Mouse (Mus musculus): Measurements from ENCODE around the gene Nlgn1. TPM values are rescaled to one million over a fixed set of nuclear protein-coding genes. Genes with fewer than 3 reads are reported as not detected.

The Nlgn1 gene
- polyA plus RNA-seq, 1 experiment from 2014 or later = 1.6 TPM

DNA sequence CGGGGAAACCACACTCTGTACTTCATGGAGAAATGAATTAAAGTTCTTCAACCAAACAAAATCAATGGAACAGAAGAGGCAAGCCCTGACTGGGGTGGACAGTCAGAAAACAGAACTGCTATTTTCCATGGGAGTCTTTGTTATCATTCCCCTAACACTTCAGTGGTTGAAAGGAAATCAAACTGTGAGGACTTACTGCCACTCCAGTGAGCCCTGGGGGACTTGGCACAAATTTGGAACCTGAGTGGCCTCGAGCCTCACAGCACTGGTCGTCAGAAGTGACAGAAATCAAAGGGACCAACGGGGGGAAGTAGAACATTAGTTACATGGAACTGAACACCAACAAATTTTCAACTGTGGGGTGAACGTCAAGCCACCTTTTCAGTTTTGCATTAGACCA is 34.4 kb downstream of the Nlgn1 start:
- H3K4me3 ChIP-seq (replicated peaks) = no peak overlapping the region
- 58% methylated on average over 5 of the region's 5 CpGs for WGBS
- H3K4me1 ChIP-seq = no peaks in the 10 kb centered on the region
- ATAC-seq (replicated peaks; ENCODE audit: low FRiP score) = no peak
- H3K4me2 ChIP-seq = no peak overlapping the region
- no peak overlapping the region for H3K27ac ChIP-seq
- H3K36me3 ChIP-seq = no peaks in the 10 kb centered on the region
- no peak overlapping the region for H3K9ac ChIP-seq
- H3K9me3 ChIP-seq (replicated peaks) = no peaks in the 10 kb centered on the region
- no peaks in the 10 kb centered on the region for H3K27me3 ChIP-seq

- Histone ChIP-seq H3K4me1 (no peaks in the 10 kb centered on the region), H3K9ac (no peak overlapping the region), H3K36me3 (no peaks in the 10 kb centered on the region), H3K27ac (no peak overlapping the region), H3K4me3 (replicated peaks) (no peak overlapping the region), H3K9me3 (replicated peaks) (no peaks in the 10 kb centered on the region), H3K4me2 (no peak overlapping the region), H3K27me3 (no peaks in the 10 kb centered on the region)
- ATAC-seq (replicated peaks; ENCODE audit: low FRiP score) = no peak
- WGBS = 63% methylated on average over 4 of the region's 4 CpGs
Measured at GRCm38 (mm10) chr3:26270894-26271795, 61.1 kb downstream of the Nlgn1 start.

DNA sequence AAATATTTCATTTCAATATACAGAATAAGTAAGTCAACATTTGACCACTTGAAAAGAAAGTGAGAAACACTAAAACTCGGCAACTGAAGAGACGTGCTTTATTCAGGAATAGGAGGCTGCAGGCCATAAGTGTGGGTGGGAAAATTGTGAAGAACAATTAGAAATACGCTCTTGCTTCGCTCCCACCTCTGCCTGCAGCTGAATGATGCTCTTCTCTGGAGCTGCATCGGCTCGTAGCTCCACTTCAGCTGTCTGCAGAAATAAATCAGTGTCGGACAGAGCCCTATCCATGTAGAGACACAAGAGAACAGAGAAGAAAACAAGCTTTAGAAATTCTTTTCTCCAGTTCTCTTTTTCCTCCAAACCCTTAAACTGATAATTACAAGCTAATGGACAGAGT is 85.7 kb downstream of the Nlgn1 start:
- Histone ChIP-seq H3K4me3 (replicated peaks) (no peak overlapping the region), H3K4me2 (no peak overlapping the region), H3K27me3 (no peaks in the 10 kb centered on the region), H3K36me3 (no peaks in the 10 kb centered on the region), H3K9me3 (replicated peaks) (no peaks in the 10 kb centered on the region), H3K4me1 (no peaks in the 10 kb centered on the region), H3K27ac (no peak overlapping the region), H3K9ac (no peak overlapping the region)
- 73% methylated on average over 7 of the region's 7 CpGs for WGBS
- ATAC-seq (replicated peaks; ENCODE audit: low FRiP score) = no peak

- Histone ChIP-seq H3K9ac (no peak overlapping the region), H3K4me1 (no peaks in the 10 kb centered on the region), H3K27me3 (no peaks in the 10 kb centered on the region), H3K4me2 (no peak overlapping the region), H3K4me3 (replicated peaks) (no peak overlapping the region), H3K9me3 (replicated peaks) (no peaks in the 10 kb centered on the region), H3K36me3 (no peaks in the 10 kb centered on the region), H3K27ac (no peak overlapping the region)
- 68% methylated on average over 2 of the region's 2 CpGs for WGBS
- no peak for ATAC-seq (replicated peaks; ENCODE audit: low FRiP score)
Measured at GRCm38 (mm10) chr3:26243274-26243673, 89.0 kb downstream of the Nlgn1 start.

- H3K27ac ChIP-seq = no peak overlapping the region
- no peaks in the 10 kb centered on the region for H3K9me3 ChIP-seq (replicated peaks)
- H3K4me1 ChIP-seq = no peaks in the 10 kb centered on the region
- no peak overlapping the region for H3K9ac ChIP-seq
- H3K27me3 ChIP-seq = no peaks in the 10 kb centered on the region
- no peak for ATAC-seq (replicated peaks; ENCODE audit: low FRiP score)
- H3K36me3 ChIP-seq = no peaks in the 10 kb centered on the region
- WGBS = 83% methylated on average over 2 of the region's 2 CpGs
- H3K4me2 ChIP-seq = no peak overlapping the region
- H3K4me3 ChIP-seq (replicated peaks) = no peak overlapping the region
Measured at GRCm38 (mm10) chr3:26230006-26230405, 102.3 kb downstream of the Nlgn1 start.

- ATAC-seq (replicated peaks; ENCODE audit: low FRiP score) = no peak
- H3K36me3 ChIP-seq = no peaks in the 10 kb centered on the region
- H3K4me1 ChIP-seq = no peaks in the 10 kb centered on the region
- H3K27me3 ChIP-seq = no peaks in the 10 kb centered on the region
- no peaks in the 10 kb centered on the region for H3K9me3 ChIP-seq (replicated peaks)
- 48% methylated on average over 6 of the region's 6 CpGs for WGBS
- H3K4me2 ChIP-seq = no peak overlapping the region
- no peak overlapping the region for H3K27ac ChIP-seq
- no peak overlapping the region for H3K4me3 ChIP-seq (replicated peaks)
- H3K9ac ChIP-seq = no peak overlapping the region
Measured at GRCm38 (mm10) chr3:26228827-26229226, 103.4 kb downstream of the Nlgn1 start.

GRCm38 (mm10) chr3:26228172-26228781 is 104.0 kb downstream of the Nlgn1 start:
- H3K36me3 ChIP-seq = no peaks in the 10 kb centered on the region
- H3K4me2 ChIP-seq = no peak overlapping the region
- H3K4me3 ChIP-seq (replicated peaks) = no peak overlapping the region
- no peak overlapping the region for H3K27ac ChIP-seq
- no peak for ATAC-seq (replicated peaks; ENCODE audit: low FRiP score)
- no peaks in the 10 kb centered on the region for H3K27me3 ChIP-seq
- H3K9me3 ChIP-seq (replicated peaks) = no peaks in the 10 kb centered on the region
- H3K9ac ChIP-seq = no peak overlapping the region
- H3K4me1 ChIP-seq = no peaks in the 10 kb centered on the region
- WGBS = 61% methylated on average over 4 of the region's 4 CpGs

DNA sequence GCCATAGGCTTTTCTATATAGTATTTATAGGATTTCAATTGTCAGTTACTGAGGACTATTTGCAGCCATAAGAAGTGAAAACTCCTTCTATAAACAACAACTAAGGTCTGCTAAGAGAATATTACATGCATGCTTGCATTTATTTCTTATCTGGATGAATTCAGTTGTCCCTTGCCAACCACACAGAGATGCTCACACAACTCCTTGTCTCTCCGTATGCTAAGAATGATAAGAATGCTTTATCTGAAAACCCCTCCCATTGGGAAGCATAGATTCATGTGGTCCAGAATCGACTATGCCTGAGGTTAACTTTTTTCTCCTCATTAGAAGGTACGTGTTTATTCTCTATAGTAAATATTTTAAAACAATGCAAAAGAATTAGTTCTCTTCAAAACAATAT is 108.8 kb downstream of the Nlgn1 start:
- Histone ChIP-seq H3K27me3 (no peaks in the 10 kb centered on the region), H3K4me1 (no peaks in the 10 kb centered on the region), H3K36me3 (no peaks in the 10 kb centered on the region), H3K9me3 (replicated peaks) (no peaks in the 10 kb centered on the region), H3K27ac (no peak overlapping the region), H3K9ac (no peak overlapping the region), H3K4me2 (no peak overlapping the region), H3K4me3 (replicated peaks) (no peak overlapping the region)
- ATAC-seq (replicated peaks; ENCODE audit: low FRiP score) = no peak
- 87% methylated on average over 3 of the region's 3 CpGs for WGBS

DNA sequence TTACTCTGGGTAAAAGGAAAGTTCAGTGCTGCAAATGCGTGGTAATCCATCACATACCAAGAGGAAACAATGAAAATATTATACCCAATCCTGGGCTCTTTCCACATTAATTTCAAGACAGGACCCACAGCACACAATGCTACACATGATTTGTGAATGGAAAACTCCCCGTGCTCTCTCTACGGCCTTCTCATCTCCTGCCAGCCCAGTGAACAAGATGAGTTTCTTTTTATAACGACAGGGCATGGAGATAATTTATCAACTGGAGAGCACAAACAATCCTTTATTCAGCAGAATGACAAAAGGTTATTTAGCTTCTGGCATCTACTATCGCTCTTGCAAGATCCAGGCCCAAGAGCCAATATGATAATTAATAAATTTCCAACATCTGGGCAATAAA is 116.0 kb downstream of the Nlgn1 start:
- Histone ChIP-seq H3K4me1 (no peaks in the 10 kb centered on the region), H3K36me3 (no peaks in the 10 kb centered on the region)
- WGBS = 41% methylated on average over 5 of the region's 5 CpGs

DNA sequence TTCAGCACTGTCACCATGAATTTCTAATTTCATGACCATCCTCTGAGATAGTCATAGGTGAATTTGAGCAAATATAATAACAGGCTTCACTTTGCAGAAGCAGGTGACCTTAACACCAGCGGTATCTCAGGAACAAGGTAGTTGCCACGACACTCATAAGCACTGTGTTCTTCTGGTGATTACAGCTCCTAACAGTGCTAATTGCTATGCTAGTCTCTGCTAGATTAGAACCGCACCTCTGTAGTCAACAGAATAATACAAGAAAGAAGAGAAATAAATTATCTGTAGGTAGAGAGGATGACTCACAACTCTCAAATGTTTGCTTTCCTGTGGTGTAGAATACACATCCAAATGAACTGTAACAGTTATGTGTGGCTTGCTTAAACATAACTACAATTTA is 129.6 kb downstream of the Nlgn1 start:
- WGBS = 85% methylated on average over 3 of the region's 3 CpGs
- H3K4me3 ChIP-seq (replicated peaks) = no peak overlapping the region
- no peak overlapping the region for H3K27ac ChIP-seq
- no peak overlapping the region for H3K9ac ChIP-seq
- H3K27me3 ChIP-seq = no peaks in the 10 kb centered on the region
- ATAC-seq (replicated peaks; ENCODE audit: low FRiP score) = no peak
- no peaks in the 10 kb centered on the region for H3K4me1 ChIP-seq
- no peaks in the 10 kb centered on the region for H3K9me3 ChIP-seq (replicated peaks)
- no peaks in the 10 kb centered on the region for H3K36me3 ChIP-seq
- H3K4me2 ChIP-seq = no peak overlapping the region

More for the DNA sequence above, 116.0 kb downstream of the Nlgn1 start:
- H3K4me3 ChIP-seq (replicated peaks) = no peak overlapping the region
- H3K27ac ChIP-seq = no peak overlapping the region
- H3K4me2 ChIP-seq = no peak overlapping the region
- no peak for ATAC-seq (replicated peaks; ENCODE audit: low FRiP score)
- H3K27me3 ChIP-seq = no peaks in the 10 kb centered on the region
- no peak overlapping the region for H3K9ac ChIP-seq
- no peaks in the 10 kb centered on the region for H3K9me3 ChIP-seq (replicated peaks)

GRCm38 (mm10) chr3:26201410-26201809 is 130.8 kb downstream of the Nlgn1 start:
- Histone ChIP-seq H3K27ac (no peak overlapping the region), H3K4me2 (no peak overlapping the region), H3K36me3 (no peaks in the 10 kb centered on the region), H3K9ac (no peak overlapping the region), H3K4me1 (no peaks in the 10 kb centered on the region), H3K4me3 (replicated peaks) (no peak overlapping the region), H3K27me3 (no peaks in the 10 kb centered on the region), H3K9me3 (replicated peaks) (no peaks in the 10 kb centered on the region)
- no peak for ATAC-seq (replicated peaks; ENCODE audit: low FRiP score)
- WGBS = 64% methylated on average over 1 of the region's 1 CpGs

DNA sequence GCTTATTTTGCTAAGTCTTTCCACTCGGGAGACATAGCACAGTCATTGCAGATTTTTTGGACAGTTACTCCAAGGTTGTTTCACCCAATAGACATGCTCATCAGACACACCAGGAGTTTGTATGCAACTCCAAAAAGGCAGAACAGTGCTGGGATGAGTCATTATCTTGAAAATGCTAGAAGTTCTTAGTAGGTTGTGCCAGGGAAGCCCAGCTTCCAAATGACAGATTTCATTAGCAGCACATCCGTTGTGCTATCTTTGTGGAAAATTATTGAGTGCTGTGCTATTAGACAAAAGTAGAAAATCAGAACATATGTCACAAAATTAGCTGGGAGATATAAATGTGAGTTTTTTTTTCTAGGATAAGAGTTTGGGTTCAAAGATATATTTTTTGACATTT is 137.3 kb downstream of the Nlgn1 start:
- Histone ChIP-seq H3K9ac (no peak overlapping the region), H3K4me3 (replicated peaks) (no peak overlapping the region), H3K9me3 (replicated peaks) (no peaks in the 10 kb centered on the region), H3K27ac (no peak overlapping the region), H3K27me3 (no peaks in the 10 kb centered on the region), H3K4me2 (no peak overlapping the region), H3K4me1 (no peaks in the 10 kb centered on the region), H3K36me3 (no peaks in the 10 kb centered on the region)
- no peak for ATAC-seq (replicated peaks; ENCODE audit: low FRiP score)
- WGBS = 81% methylated on average over 2 of the region's 2 CpGs
